Mouse (Mus musculus): ENCODE results near the gene Cdkal1.

Cdkal1 gene

GRCm38 (mm10) chr13:29190548-29190947, 664.9 kb downstream of the Cdkal1 start:
- no peak for DNase-seq (ENCODE audit: low read depth, low spot score)

DNA sequence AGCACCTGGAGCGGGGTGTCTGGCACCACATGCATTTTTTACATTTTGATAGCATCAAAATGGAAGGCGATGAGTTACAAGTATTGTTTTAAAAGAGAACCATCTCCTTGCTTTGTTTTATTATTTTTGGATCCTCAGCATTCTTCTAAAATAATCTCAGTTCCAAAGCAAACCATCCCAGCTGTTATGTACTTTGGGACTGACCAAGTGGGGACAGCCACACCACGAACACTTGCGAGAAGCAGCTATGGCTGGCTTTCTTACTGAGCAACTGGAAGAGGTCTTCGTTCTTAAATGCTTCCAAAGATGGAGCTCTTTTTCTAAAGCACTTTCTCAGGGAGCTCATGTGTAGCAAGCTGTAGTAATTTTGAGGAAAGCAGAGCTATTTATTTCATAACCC, 668.7 kb downstream of the Cdkal1 start:
- DNase-seq (ENCODE audit: low read depth, low spot score), result no peak

DNA sequence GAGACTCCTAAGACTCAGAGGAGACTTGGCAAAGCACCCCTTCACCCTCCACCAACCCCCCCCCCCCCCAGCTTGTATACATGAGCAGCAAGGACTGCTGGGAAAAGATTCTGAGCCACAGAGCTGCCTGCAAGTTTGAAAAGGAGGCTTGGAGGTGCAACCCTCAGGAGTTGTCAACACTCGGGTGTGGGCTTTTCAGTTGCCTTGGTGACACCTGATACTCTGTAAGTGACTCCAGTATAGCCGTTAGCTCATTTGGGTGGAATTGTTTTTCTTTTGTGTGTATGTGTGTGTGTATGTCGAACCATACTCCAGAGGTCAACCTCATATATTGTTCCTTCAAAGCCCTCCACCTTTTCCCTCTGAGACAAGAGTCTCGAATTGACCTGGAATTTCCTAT, 669.9 kb downstream of the Cdkal1 start:
- no peak for DNase-seq (ENCODE audit: low read depth, low spot score)

GRCm38 (mm10) chr13:29184545-29184944, 670.9 kb downstream of the Cdkal1 start:
- no peak for DNase-seq (ENCODE audit: low read depth, low spot score)

- no peak for DNase-seq (ENCODE audit: low read depth, low spot score)
Observed at GRCm38 (mm10) chr13:29179861-29180260, 675.6 kb downstream of the Cdkal1 start.

DNA sequence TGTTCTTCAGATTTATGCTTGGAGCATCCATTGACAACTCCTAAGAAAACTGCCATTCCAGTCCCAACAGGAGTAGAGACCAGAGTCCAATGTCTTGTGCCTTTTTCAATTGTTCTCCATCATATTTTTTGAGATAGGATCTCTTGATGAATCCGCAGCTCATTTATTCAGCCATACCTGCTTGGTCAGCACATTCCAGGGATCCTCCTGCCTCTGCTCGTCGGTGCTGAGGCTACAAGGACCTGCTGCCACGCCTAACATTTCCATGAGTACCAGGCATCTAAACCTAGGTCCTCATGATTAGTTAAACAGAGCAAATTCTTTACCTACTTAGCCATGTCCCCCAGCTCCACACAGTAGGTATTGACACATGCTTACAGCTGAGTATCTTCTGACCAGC, 676.2 kb downstream of the Cdkal1 start:
- DNase-seq (ENCODE audit: low read depth, low spot score), result no peak

DNA sequence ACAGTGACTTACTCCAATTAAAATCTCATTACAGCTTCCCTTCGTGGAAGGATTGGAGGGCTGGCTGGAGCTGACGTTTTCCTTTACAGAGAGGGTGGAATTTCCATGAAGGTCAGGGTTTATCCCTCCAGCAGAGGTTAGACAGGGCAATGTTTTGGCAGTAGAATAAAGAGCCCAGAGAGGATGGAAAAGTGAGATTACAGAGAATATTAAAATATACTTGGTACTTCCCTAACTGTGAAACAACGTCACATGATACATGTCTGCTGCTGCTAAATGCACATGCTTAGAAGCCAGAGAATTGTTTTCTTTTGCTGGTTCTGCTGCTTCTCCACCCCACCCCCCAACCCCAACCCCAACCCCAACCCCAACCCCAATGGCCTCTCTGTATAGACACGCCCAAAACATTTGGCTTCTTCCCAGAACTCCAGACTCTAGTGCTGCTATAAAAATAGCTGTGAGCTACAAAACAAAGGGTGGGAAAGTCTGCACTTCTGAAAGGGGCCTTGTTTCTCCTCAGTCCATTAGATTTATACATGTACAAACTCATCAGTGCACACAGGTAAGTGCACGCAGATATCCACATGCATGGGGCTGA, 677.5 kb downstream of the Cdkal1 start:
- no peak for DNase-seq (ENCODE audit: low read depth, low spot score)

GRCm38 (mm10) chr13:29169356-29169755, 686.1 kb downstream of the Cdkal1 start:
- no peak for DNase-seq (ENCODE audit: low read depth, low spot score)

DNA sequence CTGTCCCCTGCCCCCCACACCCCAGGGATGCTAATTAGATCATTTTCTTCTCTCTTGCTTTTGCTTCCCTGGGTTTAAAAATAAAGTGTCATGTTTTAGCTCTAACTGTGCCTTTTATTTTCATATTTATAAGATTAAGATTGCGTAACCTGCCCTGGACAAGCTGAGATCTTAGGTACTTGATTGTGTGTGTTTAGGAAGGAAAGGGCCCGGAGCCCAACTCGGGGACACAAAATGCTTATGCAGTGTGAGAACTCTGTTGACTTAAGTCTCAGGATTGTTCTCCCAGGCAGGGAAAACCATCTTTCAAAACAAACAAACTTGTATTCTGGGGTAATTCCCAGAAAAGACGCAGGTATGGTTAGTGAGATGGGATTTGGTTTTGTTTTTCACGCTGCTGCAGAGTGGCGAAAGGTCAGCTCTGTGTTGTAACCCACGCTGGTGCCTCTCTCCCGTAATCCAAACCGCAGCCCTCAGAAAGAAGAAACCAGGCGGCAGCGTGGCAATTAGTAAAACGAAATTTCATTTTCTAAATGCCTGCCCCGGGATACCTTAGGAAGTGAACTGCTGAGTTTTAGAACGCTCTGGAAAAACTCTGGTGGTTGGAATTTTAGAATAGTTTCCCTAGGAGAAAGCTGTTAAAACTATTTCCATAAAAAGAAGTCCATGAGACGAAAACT, 690.5 kb downstream of the Cdkal1 start:
- no peak for DNase-seq (ENCODE audit: low read depth, low spot score)

DNA sequence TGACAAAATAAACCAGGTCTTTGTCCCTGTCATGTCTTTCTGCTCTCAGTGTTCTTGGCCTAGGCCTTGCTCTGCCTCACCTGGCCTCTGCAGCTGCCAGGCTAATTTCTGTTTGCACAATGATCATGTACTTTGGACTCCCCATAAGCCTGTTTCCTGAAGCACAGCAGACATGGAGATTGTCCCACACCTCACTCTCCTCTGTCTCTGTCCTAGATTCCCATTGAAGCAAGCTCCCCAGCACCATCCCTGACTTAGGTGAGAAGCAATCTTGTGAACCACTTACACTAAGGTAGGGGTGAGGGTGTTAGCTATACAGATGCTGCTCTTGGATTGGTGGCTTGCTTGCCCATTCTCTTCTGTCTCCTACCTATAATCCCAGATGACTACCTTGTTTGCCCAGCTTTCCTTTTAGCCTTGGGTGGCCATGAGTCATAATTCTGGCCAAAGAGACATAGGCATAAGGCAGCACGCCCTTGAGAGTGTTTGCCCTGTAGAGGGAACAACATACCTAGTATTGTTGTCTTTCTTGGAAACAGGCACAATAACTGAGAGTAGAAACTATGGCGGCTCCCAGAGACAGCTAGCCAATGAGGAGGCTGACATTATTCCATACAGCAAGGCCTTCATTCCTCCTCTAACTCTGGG, 692.5 kb downstream of the Cdkal1 start:
- no peak for DNase-seq (ENCODE audit: low read depth, low spot score)

DNA sequence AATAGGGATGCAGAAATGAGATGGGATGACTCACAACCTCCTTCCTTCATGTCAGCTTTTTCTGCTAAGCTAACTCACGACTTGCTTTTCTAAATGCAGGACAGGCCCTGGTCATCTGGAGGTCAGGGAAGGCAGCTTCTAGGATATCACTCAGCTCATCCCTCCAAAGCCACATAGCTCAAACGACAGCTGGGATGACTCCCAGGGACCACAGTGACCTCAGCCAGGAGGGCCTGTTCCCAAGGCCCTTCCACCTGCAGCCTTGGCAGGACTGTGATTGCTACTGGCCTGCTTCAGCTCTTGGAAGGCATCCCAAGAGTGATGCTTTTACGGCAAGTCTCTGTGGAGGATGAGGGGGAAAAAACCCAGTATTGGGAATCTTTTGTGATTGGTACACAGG, 693.0 kb downstream of the Cdkal1 start:
- no peak for DNase-seq (ENCODE audit: low read depth, low spot score)

DNA sequence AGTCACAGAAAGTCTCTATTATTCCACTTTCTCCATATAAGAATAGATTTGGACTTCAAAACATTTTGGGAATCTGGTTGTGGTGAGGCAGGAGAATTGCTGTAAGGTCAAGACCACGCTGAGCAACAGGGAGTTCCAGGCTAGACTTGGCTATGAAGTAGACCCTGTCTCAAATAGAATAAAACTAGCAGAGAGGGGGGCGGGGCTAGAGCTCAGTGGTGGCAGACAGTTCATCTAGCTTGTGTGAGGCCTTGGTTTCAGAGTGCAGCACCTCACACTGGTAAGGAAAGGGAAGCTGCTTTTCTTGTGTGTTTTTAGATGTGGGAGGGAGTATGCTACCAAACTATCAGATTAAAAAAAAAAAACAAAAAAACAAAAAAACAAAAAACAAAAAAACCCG, 694.0 kb downstream of the Cdkal1 start:
- DNase-seq (ENCODE audit: low read depth, low spot score), result no peak

- DNase-seq (ENCODE audit: low read depth, low spot score), result no peak
Observed at GRCm38 (mm10) chr13:29156703-29157102, 698.8 kb downstream of the Cdkal1 start.

DNA sequence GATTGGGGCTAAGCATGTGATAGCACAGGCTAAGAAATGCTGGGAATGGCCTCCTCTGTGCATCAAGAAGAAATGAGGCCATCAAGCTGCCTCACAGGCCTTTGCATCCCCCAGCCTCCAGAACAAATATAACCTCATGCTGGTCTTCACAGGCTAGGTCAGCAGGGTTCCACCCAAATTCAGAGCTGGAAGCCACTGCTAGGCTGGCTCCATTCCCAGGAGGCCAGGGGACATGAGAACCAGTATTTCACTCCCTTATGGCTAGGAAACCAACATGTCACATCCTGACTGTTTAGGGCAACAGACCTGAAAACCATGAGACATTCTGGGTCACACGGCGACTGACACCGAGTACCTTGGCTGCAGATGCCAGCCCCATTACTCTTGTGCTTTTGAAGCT, 700.2 kb downstream of the Cdkal1 start:
- no peak for DNase-seq (ENCODE audit: low read depth, low spot score)

- no peak for DNase-seq (ENCODE audit: low read depth, low spot score)
Observed at GRCm38 (mm10) chr13:29150120-29150519, 705.4 kb downstream of the Cdkal1 start.

DNA sequence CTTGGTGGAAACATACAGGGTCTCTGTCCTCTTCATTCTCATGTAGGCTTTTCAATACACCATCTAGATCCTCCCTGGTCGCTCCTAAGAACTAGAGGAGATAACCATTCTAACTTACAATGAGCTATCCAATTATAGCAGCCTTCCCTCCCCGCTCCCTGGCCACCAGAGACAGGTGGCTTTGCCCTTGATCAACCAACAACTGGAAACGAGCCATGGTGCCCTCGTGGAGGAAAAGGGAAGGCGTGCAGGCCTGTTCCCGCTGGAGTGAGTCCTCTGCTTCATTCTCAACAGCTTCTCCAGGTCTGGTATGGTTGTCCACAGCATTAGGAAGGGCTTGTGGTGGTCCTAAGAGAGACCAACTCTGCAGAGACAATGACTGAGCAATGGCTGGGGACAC, 706.1 kb downstream of the Cdkal1 start:
- no peak for DNase-seq (ENCODE audit: low read depth, low spot score)

DNA sequence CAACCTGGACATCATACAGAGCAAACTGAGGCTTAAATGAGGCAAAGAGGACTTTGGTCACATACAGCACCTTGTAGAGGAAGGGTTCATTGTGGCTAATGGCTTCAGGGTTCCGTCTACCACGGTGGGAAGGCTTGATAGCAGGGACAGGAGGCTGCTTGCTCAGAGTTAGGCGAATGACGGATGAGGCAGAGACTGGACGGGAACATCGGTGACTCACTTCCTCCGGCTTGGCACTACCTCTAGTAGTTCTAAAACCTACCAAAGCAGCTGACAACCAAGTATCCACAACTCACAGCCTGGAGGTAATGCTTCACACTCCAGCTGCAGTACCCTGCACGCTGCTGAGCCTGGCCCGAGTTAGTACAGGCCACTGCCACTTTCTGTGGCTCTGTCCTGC, 706.9 kb downstream of the Cdkal1 start:
- peak; percentile 61 for DNase-seq (ENCODE audit: low read depth, low spot score)
